Mouse (Mus musculus) intestine, embryonic 14.5 days (tissue): ENCODE results near the gene Notum. TPM values are rescaled to one million over a fixed set of nuclear protein-coding genes. Genes with fewer than 3 reads are reported as not detected.
A peak's percentile ranks its signal among the peaks of the same experiment; 100 is the strongest.

Experiments used
- ATAC-seq: fragments of 200-750 bp; cut with Nextera tagmentation; replicated peaks from 2 replicates; pipeline ENCODE4 v1.8.0; 2017; ENCODE audit warnings: low read depth, moderate number of reproducible peaks, moderate TSS enrichment, moderate library complexity; ENCODE audit not compliant: low FRiP score, low TSS enrichment
- DNase-seq: peaks from one replicate; pipeline ENCODE4 v3.0.0-alpha.2; 2018; ENCODE audit warnings: low spot score
- H3K27ac ChIP-seq: fragments of 300-500 bp; sonication (generic); 2 replicates; pipeline ENCODE4 v1.5.1; 2014; ENCODE audit warnings: low read depth, mild to moderate bottlenecking, control low read depth
- H3K27me3 ChIP-seq: fragments of 300-500 bp; sonication (generic); replicated peaks from 2 replicates; pipeline ENCODE4 v1.6.1; 2014; ENCODE audit warnings: low read length, control low read depth; ENCODE audit not compliant: control insufficient read depth, insufficient read depth
- H3K36me3 ChIP-seq: fragments of 300-500 bp; sonication (generic); 2 replicates; pipeline ENCODE4 v1.6.1; 2014; ENCODE audit warnings: low read length, control low read depth; ENCODE audit not compliant: control insufficient read depth, insufficient read depth
- H3K4me1 ChIP-seq: fragments of 300-500 bp; sonication (generic); replicated peaks from 2 replicates; pipeline ENCODE4 v1.6.1; 2014; ENCODE audit warnings: low read length, control low read depth, mixed read lengths; ENCODE audit not compliant: control insufficient read depth, insufficient read depth
- H3K4me2 ChIP-seq: fragments of 300-500 bp; sonication (generic); 2 replicates; pipeline ENCODE4 v1.6.1; 2014; ENCODE audit warnings: low read length
- H3K4me3 ChIP-seq: fragments of 300-500 bp; sonication (generic); 2 replicates; pipeline ENCODE4 v1.5.1; 2014; ENCODE audit warnings: low read depth, low read length, control low read depth, mixed read lengths
- H3K9ac ChIP-seq: fragments of 300-500 bp; sonication (generic); 2 replicates; pipeline ENCODE4 v1.6.1; 2014; ENCODE audit warnings: mild to moderate bottlenecking, low read length
- H3K9me3 ChIP-seq: fragments of 300-500 bp; sonication (generic); 2 replicates; pipeline ENCODE4 v1.6.1; 2016; ENCODE audit warnings: low read length, control low read depth; ENCODE audit not compliant: control insufficient read depth
- WGBS: fragments of 180-500 bp; shearing (Covaris S2); extraction: QIAGEN DNeasy Blood & Tissue Kit; methylation state at CpG from one replicate; pipeline ENCODE4 v1.1.7; 2014; 5-methylcytosine and 5-hydroxymethylcytosine counted together
- polyA plus RNA-seq: library from polyadenylated mRNA; unstranded; fragments of >200 nt; fragmentation: Nextera tagmentation; extraction: Ambion mirVana; gene quantifications from 2 replicates; pipeline ENCODE4 v1.2.1, GENCODE M21; 2014

The Notum gene
- polyA plus RNA-seq, 1 experiment from 2014 or later: 1.3 TPM

GRCm38 (mm10) chr11:120654741-120655140, 6.2 kb downstream of the Notum start:
- H3K9me3 ChIP-seq: no peaks in the 10 kb centered on the region
- WGBS: 70% methylated on average over 3 of the region's 3 CpGs
- no peak overlapping the region for H3K4me2 ChIP-seq
- no peak overlapping the region for H3K9ac ChIP-seq
- no peaks in the 10 kb centered on the region for H3K36me3 ChIP-seq
- H3K4me1 ChIP-seq: no peaks in the 10 kb centered on the region
- DNase-seq (no peak), ATAC-seq (no peak)
- H3K27me3 ChIP-seq: peaks cover 25% of the 10 kb centered on the region
- no peak overlapping the region for H3K27ac ChIP-seq
- H3K4me3 ChIP-seq: no peak overlapping the region

- H3K27ac ChIP-seq: no peak overlapping the region
- no peak for ATAC-seq
- no peak overlapping the region for H3K4me2 ChIP-seq
- H3K9me3 ChIP-seq: no peaks in the 10 kb centered on the region
- H3K4me3 ChIP-seq: no peak overlapping the region
- 0 out of 2 replicates have a peak, but pooled peaks cover 5% of the 10 kb centered on the region for H3K4me1 ChIP-seq
- H3K36me3 ChIP-seq: no peaks in the 10 kb centered on the region
- H3K9ac ChIP-seq: no peak overlapping the region
- no peaks in the 10 kb centered on the region; the same call in 1 of the 2 replicates for H3K27me3 ChIP-seq
- DNase-seq: no peak
- WGBS: 71% methylated on average over 3 of the region's 3 CpGs
Observed at GRCm38 (mm10) chr11:120651872-120652271, 9.1 kb downstream of the Notum start.

GRCm38 (mm10) chr11:120648001-120648476, 12.9 kb downstream of the Notum start, which contains the start of gene Myadml2:
Gene Myadml2, minus strand, starts transcription at chr11:120648158.
- Histone ChIP-seq H3K9ac (no peak within 1 kb of the TSS), H3K27ac (no peak within 1 kb of the TSS), H3K9me3 (no peaks in the 10 kb centered on the region), H3K36me3 (no peaks in the 10 kb centered on the region), H3K4me2 (peak within 1 kb of the TSS; percentile 31), H3K27me3 (no peaks in the 10 kb centered on the region), H3K4me3 (no peak within 1 kb of the TSS), H3K4me1 (peaks cover 9% of the 10 kb centered on the region)
- WGBS: 3% methylated on average over 13 of the region's 13 CpGs
- ATAC-seq (no peak), DNase-seq (no peak)

- no peak overlapping the region for H3K27ac ChIP-seq
- no peaks in the 10 kb centered on the region for H3K27me3 ChIP-seq
- WGBS: 75% methylated on average over 35 of the region's 35 CpGs
- no peak overlapping the region for H3K4me2 ChIP-seq
- ATAC-seq: no peak
- DNase-seq: no peak
- no peaks in the 10 kb centered on the region for H3K36me3 ChIP-seq
- no peak overlapping the region for H3K4me3 ChIP-seq
- H3K4me1 ChIP-seq: peaks cover 9% of the 10 kb centered on the region
- H3K9ac ChIP-seq: no peak overlapping the region
- H3K9me3 ChIP-seq: no peaks in the 10 kb centered on the region
Observed at GRCm38 (mm10) chr11:120647047-120647830, 13.7 kb downstream of the Notum start.

GRCm38 (mm10) chr11:120643601-120643987, 17.4 kb downstream of the Notum start, which contains the start of gene Pycr1:
Gene Pycr1, minus strand, starts transcription at chr11:120643769.
- H3K9me3 ChIP-seq: no peaks in the 10 kb centered on the region
- H3K4me2 ChIP-seq: peak within 1 kb of the TSS; percentile 74
- ATAC-seq: peak; percentile 99
- no peaks in the 10 kb centered on the region for H3K36me3 ChIP-seq
- no peak within 1 kb of the TSS for H3K27ac ChIP-seq
- peak within 1 kb of the TSS; percentile 49 for H3K4me3 ChIP-seq
- H3K4me1 ChIP-seq: peaks cover 9% of the 10 kb centered on the region
- H3K27me3 ChIP-seq: no peaks in the 10 kb centered on the region
- WGBS: 0% methylated on average over 15 of the region's 15 CpGs
- peak within 1 kb of the TSS; percentile 52 for H3K9ac ChIP-seq
- peak; percentile 95 for DNase-seq

- Histone ChIP-seq H3K36me3 (no peaks in the 10 kb centered on the region), H3K27ac (no peak overlapping the region), H3K9ac (peak overlapping the region; percentile 52), H3K27me3 (no peaks in the 10 kb centered on the region), H3K9me3 (no peaks in the 10 kb centered on the region), H3K4me2 (peak overlapping the region; percentile 74), H3K4me3 (peak overlapping the region; percentile 49), H3K4me1 (peaks cover 7% of the 10 kb centered on the region)
- ATAC-seq: peak; percentile 40
- under 1% methylated on average over 18 of the region's 18 CpGs for WGBS
- DNase-seq: no peak
Observed at GRCm38 (mm10) chr11:120642939-120643600, 17.9 kb downstream of the Notum start.

- no peak overlapping the region for H3K4me2 ChIP-seq
Observed at GRCm38 (mm10) chr11:120641869-120642268, 19.1 kb downstream of the Notum start.

GRCm38 (mm10) chr11:120641255-120641654, 19.7 kb downstream of the Notum start:
- H3K4me2 ChIP-seq: no peak overlapping the region
- no peak overlapping the region for H3K27ac ChIP-seq
- H3K4me1 ChIP-seq: peaks cover 4% of the 10 kb centered on the region
- H3K4me3 ChIP-seq: no peak overlapping the region
- ATAC-seq (no peak), DNase-seq (no peak)
- no peaks in the 10 kb centered on the region for H3K36me3 ChIP-seq
- WGBS: 51% methylated on average over 9 of the region's 9 CpGs
- no peaks in the 10 kb centered on the region for H3K9me3 ChIP-seq
- no peak overlapping the region for H3K9ac ChIP-seq
- H3K27me3 ChIP-seq: no peaks in the 10 kb centered on the region

More at GRCm38 (mm10) chr11:120641869-120642268, 19.1 kb downstream of the Notum start:
- no peak overlapping the region for H3K9ac ChIP-seq
- H3K27ac ChIP-seq: no peak overlapping the region
- ATAC-seq (no peak), DNase-seq (no peak)
- H3K4me3 ChIP-seq: no peak overlapping the region
- no peaks in the 10 kb centered on the region for H3K9me3 ChIP-seq
- 82% methylated on average over 8 of the region's 8 CpGs for WGBS
- H3K4me1 ChIP-seq: peaks cover 4% of the 10 kb centered on the region
- H3K36me3 ChIP-seq: no peaks in the 10 kb centered on the region
- H3K27me3 ChIP-seq: no peaks in the 10 kb centered on the region
